Mouse (Mus musculus) frontal cortex, postnatal 36 days (tissue): ENCODE results near the gene Gm49387.
A peak's percentile ranks its signal among the peaks of the same experiment; 100 is the strongest.

Experiments used
- DNase-seq, 2 experiments: peaks; one replicate each; pipeline ENCODE4 v3.0.0; 2022; ENCODE audit warnings: low spot score in 2 of 2

Gene Gm49387

DNA sequence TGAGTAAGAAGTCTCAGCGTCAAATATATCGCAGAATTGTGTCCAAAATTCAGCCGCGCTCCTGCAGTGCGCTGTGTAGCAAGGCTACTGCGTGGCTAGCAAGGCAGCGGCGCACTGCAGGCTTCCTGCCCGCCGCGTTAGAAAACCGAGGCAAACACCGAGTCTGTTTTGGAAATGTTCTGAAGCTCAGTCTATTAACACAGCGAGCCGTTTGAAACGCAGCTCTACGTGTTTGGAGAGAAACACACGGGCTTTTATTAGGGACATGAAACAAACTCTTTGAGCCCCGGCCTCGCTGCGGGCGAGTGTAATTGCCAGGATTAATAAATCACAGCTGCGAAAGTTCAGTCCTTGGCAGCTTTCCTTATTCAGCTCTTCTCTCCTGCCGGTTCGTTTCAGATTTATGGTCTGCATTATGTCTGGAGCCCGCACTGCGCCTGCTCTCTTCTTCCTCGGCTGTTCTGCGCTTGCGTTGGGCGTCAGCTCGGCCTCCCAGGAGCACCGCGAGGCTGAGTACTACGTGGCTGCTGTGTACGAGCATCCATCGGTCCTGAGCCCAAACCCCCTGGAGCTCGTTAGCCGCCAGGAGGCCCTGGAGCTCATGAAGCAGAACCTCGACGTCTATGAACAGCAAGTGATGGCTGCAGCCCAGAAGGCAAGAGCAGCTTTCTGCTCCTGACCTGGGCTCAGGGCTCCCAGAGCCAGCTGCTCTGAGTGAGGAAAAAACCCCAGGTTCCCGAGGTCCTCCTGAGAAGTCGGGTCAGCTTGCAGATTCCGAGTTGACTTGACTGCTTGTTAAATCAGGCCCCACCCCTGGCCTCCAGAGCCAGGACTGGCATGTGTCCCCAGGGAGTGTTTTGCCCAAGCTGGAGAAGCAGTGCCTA is 21.2 kb upstream of the Gm49387 start:
- peak; percentile 90 to 93 for DNase-seq

DNA sequence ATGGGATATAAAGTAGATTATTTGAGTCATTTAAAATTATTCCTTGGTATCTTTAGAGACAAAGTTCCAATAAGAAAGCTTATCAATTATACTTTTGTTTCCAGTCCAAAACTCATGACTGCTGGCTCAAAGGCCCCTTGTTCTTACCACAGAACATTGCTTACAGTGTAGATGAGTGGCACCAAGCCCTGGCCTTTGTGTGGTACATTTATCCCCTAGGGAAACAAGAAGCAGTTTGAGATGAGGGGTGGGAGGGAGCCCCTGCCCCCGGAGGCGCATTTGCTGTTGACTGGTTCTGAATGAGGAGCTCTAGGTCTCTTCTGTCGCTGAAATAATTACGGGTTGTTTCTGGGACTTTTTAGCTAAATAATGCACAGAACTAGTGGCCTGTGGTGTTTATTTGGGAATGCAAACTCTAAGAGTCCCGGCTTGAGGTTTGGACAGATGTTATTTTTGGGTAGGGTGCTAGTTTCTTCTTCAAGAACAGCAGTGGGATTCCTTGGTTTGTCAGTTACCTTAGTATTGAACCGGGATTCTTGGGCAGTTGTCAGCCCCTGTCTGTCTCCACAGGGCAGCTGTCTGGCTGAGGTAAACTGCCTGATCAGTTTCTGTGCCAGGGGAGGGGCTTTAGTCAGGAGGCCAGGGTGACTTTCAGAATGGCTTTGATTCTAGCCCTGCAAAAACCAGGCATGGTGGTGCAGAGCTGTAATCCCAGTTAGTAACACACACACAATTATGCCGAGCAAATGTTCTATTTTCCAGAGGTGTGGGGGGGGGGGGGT is 19.8 kb upstream of the Gm49387 start:
- no peak for DNase-seq

DNA sequence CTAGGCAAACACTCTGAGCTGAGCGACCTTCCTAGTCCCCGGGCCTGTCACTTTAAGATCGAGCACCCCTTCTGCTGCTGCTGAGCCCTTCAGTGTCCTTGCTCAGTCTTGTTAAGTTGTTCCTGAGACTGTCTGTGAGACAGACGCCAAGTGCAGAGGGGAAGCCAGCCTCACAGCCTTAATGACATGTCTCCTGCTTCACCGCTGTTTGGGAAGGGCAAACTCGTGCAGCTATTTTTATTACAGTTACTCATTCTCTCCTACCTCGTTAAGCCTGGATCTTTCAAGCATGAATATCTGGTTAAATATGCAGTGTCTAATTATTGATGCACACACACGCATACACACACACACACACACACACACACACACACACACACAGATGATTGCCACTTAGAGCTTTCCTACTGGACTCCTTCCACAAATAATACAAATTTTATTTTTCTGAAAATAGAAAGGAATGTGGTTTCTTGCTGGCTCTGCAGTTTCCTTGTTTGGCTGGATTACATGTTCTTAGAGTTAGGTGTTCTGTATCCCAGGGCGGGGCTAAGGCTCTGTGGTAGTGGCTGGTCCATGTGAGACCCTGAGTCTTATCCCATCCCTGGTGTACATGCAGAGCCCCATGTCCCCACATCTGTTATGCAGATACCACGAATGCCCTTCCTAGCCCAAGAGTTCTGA is 19.0 kb upstream of the Gm49387 start:
- DNase-seq: no peak

DNA sequence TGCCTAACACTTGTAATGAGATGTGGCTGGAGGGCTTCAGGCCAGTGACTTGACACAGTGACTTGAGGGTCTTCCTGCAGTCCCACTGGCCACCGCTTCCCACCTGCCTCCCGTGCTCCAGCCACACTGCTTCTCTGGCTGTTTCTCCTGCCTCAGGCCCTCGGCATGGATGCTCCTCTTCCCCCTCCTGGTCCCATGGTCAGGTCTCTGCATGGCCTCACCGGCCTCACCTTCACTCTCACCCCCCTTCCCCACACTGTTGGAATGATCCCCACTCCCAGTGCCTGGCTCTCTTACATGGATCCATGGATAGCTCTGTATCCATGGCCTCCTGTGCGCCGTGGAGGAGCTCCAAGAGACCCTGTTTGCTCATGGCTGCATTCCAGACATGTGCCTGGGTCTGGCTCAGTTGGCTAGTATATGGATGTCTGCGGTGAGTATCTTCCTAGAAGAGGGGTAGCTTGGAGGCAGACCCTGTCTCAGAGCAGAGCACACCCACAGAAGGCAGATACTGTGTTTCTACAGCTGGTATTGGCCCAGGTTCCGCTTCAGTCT is 17.5 kb upstream of the Gm49387 start:
- no peak for DNase-seq

DNA sequence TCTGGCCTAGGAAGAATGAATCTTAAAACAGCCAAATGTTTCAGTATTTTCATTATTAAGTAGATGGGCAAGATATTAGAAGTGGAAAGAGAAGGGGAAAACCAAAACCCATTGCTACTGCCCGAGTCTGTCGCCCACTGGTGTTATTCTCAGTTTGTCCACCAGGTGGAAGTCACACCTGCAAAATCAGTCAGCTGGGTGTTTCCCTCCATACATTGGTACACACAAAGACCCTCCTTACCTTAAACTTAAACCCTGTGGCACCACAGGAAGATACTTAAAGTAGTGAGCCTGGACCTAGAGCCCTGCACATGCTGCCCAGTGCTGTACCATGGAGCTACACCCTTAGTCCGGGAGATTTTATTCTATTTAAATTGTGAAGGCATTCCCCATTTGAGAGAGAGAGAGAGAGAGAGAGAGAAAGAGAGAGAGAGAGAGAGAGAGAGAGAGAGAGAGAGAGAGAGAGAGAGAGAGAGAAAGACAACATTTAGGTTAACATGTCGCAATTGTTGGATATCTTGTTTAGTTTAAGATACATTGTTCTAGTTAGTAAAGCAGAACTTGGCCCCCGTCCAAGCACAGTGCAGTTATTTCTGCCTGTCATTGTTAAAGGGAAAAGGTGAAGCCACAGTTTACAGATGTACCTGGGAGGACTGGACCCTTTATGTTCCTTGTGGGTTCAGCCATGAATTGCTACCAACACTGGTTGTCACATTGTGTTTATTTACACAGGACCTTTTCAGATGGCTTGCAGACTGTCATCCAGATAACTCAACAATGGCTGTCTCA is 16.4 kb upstream of the Gm49387 start:
- peak; percentile 73 to 83 for DNase-seq

DNA sequence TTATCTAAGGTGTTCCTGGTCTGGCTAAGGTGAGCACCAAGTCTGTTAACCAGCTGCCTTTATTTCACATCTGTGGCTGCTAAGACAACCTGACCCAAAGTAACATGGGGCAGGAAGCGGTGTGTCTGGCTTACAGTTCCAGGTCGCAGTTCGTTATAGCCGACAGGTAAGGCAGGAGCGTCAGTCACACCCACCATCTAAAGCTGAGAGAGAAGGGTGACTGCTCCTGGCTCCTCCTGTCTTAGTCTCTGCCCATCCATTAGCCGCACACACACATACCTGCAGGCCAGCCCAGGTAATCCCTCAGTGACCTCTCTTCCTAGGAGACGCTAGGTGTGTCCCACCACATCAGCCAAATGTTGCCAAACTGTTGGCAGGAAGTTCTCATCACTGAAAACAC is 15.7 kb upstream of the Gm49387 start:
- DNase-seq: no peak

DNA sequence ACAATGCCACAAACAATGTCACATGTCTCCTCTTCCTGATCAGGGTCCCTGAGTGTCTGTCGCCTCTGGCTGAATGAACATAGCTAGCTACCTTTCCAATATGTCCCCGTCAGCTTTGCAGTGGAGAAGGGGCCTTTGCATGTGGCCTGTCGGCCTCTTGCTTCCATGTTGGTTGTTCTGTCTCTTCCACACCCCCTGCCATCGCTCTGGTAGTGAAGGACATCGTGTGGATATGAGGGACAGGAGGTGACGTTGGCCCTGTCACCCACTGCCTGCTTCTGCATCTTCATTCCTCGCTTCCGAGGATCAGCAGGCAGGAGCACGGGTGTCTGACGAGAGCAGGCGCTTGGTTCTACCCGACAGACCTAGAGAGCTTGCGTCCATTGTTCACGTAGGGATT is 14.7 kb upstream of the Gm49387 start:
- DNase-seq: no peak

DNA sequence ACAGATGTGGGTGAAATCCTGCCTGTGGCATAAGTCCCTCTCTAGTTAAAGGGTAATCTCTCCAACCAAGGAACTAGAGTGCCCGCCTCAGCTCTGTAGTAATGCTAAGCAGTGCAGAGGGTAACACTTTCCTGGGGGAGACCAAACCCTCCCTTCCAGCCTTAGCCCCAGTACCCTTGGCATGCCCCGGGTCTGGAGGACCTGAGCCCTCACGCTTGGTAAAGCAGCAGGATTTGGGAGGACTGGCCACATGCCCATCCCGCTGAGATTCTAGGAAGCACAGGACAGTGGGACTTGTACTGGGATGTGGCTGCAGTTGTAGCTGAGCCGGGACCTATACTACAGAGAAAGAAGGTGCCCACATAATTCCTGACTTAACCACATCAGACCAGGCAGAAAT is 14.1 kb upstream of the Gm49387 start:
- DNase-seq: no peak

DNA sequence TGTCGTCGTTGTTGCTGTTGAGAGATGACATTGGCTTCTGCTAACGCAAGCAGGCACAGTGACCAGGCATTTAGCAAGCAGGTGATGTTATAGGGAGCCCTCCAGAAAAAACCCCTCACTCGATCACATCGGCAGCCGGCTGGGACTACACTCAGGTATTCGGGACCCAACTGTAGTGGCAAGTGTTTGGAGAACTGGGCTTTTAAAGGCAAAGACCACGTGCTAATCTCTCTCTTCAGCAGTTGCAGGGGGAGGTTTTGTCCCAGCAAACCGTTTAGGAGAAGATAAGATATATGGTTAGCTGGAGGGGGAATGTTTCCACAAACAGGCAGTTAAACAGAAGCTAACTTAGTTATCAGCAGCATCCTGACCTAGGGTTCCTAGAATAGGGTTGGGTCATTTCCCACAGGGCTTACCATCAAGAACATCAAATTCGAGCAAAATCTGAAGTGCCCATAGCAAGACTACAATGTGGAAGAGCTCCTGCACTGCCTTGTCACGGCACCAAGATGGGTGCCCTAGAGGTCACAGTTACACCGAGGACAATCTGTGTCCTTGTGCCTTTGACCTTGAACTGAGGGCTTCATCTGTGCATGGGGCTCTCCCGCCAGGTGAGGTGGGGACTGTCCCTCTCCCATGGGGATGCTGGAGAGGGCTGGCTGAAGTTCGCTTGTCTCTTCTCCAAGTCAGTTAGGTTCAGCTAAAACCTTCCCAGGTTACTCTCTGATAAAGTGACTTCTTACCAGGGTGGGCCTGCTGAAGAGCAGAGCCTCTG is 12.6 kb upstream of the Gm49387 start:
- no peak for DNase-seq

DNA sequence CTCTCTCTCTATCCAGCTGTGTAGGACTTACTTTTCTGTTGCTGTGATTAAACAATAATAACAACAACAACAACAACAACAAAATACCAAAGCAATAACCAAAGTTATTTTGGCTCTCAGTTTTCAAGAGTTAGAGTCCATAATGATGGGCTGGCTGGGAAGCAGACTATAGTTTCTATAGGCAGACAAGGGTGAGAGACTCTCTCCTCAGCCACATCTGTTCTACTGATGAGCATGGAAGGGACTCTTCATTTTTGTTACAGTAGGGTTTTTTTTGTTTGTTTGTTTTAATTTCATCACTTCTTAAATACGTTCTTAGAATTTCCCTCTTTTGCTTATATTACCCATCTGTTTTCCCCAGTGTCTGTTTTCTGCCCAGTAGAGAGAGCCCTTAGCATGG is 11.9 kb upstream of the Gm49387 start:
- no peak for DNase-seq

DNA sequence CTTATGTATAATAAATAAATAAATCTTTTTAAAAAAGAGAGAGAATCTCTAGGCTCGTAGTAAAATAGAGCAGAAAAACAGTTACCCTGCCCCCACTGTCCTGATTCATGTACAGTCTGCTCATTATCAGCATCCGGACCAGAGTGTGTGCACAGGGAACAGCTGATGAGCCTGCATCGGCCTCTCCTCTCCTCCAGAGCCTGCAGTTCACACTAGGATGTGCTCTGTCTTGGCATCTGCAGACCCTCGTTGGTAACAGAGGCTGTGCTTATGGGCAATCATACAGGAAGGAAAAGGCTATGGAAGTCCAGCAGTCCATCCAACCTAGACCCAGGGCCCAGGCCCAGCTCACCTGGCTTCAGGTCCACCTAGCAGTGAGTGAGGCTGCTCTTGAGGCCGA is 11.4 kb upstream of the Gm49387 start:
- no peak for DNase-seq

DNA sequence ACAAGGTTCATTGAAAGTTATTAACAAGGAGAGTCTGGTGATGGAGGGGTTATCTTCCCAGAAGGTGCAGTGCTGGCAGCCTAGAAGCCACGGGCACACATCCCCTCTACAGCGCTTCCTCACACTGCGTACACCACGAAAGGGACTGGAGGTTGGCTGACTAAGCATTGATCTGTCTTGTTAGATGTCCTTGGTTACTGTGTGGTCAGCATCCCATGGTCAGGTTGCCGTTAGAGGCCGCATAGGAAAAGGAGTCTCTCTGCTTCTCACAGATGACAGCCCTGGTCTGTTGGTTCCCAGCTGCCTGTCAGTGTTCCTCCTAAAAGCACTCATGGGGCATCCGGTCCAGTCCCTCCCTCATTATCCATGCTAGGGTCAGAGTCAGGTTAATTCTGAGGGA is 10.5 kb upstream of the Gm49387 start:
- no peak for DNase-seq

DNA sequence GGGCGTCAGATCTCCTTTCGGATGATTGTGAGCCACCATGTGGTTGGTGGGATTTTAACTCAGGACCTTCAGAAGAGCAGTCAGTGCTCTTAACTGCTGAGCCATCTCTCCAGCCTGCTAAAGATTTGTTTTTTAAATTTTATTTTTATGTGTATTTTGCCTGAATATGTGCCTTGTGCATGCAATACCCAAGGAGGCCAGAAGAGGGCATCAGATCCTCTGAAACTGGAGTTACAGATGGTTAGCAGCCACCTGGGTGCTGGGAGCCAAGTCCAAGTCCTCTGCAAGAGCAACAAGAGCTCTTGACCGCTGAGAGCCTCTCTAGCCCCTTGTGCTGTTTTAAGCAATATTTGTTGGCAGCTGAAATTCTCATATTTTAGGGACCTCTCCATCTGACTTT is 9.7 kb upstream of the Gm49387 start:
- no peak for DNase-seq

DNA sequence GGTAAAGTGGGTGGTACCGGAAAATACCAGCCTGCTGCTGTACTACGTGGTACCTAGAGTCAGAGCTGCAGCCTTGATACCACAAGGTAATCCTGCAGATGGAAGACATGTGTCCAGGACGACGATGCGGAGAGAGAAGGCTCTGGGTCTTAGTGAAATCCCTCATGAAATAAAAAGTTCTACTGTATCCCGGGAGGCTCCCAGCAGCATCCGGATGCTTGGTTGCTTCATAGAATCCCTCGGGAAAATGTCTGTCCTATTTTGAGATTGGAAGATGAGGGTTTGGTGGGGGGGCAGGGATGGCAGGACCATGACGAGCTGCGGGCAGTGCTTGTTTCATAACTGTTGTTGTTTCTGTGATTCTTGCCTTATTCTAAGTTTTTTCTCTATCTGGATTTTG is 7.3 kb upstream of the Gm49387 start:
- no peak for DNase-seq

DNA sequence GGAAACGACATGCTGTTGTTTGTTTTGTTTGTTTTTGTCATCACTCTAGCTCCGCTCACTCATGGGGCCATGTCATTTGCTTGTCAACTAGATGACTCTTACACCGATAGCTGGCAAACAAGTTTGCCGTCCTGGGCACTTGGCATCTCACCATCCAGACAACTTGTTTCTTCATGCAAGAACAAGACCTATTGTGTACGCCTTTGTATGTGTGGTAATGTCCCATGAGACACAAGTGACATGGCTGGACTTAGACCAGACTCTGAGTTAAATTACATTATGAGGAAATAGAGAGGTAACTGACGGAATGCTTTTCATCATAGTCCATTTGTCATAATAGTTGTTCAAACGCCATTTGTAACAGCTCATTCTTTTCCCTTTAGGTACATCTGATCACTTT is 5.2 kb upstream of the Gm49387 start:
- DNase-seq: no peak

DNA sequence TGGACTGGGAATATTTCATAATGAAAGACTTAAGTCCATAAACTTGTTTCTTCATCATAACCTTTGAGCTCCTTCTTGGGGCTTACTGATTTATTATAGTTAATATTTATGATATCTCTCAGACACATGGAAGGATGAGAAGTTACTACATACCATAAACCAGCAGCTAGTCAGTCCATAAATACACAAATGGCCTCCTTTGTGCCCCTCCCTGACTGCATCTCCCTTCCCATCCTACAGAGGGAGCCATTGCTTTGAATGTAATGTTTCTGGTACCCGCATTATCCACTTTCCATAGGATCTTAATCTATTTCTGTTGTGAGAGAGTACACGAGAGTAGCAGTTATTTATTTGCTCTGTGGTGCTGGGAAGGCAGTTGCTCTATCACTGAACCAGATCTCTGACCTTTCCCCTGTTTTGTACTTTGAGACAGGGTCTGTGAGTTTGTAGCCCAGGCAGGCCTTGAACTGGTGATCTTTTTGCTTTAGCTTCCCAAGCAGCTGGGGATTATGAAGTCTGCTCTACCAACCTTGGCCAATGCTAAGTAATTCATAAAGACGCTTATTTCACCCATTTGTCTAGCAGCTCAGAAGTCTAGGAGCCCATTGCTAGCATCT is 4.4 kb upstream of the Gm49387 start:
- no peak for DNase-seq

DNA sequence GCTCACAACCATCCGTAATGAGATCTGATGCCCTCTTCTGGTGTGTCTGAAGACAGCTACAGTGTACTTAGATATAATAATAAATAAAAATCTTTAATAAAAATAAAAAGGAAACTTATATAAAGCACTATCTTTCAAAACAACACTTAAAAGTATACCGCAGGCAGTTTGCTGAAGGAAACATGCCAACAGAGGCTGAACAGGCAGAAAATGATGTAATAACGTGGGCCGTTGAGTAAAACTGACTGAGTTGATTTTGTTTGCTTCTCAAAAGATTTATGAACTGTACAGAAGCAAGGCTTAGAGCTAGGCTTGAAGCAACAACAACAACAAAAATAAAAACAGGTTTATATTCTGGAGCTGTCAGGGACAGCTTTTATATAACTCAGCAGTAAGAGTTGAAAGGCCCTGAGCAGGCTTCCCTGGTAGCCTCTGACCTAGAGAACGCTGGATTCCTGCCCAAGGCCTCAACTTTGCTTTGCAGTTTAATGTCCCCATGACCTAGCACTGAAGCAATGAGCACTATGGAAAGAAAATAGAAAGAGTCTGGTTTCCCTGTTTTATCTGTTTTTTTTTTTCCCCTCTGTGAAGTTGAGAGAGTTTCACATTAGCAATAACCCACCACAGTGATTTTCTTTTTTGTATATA is 3.6 kb upstream of the Gm49387 start:
- DNase-seq: no peak

DNA sequence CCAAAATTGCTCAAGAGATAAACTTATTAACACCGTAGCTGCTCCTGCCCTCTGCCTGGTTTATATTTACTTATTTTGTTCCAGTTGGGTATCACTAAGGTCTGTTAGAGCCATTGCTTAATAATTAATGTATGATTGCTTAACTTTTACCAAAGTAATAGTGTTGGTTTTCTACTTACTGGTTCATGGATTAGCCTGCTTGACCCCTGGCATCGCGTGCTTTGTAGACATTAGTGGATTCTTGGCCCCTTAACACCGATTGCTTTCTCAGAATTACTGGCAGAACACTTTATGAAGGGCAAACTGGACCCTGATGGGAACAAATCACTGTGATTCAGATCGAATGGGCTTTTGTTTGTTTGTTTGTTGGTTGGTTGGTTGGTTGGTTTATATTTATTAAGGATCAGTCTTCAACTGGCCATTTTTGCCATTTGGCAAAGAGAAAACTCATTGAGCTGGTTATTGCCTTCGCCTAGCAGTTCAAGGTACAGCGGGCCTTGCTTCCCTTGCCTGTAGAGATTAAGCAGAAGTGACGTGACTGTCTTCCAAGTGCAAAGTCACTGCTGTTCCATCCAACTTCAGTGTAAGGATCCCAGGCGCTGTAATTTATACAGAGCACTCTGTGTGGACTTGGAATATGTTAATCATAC is 953 bp upstream of the Gm49387 start:
- DNase-seq: no peak

DNA sequence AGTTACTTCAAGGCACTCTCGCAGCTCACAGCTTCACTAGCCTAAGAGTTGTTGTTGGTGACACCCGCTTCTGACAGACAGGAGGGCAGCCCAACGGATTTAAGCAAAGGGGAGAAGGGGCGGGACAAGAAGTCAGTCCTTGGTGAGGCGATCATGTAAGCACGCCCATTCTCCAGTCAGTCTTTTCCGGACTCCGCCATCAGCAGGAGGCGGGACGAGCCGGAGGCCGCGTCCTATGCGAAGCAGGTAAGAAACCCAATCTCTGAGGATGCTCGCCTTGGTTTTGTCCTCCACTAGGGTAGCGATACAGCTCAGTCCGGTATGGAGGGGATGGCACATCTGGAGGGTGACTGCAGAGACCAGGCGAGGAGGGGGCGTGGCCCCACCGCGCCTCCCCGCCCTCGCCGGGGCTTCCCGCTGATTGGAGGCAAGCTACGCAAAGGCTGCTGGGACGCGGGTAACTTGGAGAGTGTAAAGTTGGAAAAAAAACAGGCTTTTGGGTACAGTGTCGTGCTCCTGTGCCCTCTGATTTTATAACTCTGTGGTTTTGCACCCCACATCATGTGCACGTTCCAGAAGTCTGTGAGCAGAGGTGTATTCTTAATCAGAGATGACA is 320 bp upstream of the Gm49387 start, which contains the start of the genes Btd and Hacl1:
Btd (plus strand) TSS at position 139 of the 616 bp plus-strand sequence.
Hacl1 (minus strand) TSS at position 397 of the 616 bp plus-strand sequence.
- peak; percentile 86 to 89 for DNase-seq
